Mouse (Mus musculus): ENCODE data around the gene Zfp575.

The Zfp575 gene

DNA sequence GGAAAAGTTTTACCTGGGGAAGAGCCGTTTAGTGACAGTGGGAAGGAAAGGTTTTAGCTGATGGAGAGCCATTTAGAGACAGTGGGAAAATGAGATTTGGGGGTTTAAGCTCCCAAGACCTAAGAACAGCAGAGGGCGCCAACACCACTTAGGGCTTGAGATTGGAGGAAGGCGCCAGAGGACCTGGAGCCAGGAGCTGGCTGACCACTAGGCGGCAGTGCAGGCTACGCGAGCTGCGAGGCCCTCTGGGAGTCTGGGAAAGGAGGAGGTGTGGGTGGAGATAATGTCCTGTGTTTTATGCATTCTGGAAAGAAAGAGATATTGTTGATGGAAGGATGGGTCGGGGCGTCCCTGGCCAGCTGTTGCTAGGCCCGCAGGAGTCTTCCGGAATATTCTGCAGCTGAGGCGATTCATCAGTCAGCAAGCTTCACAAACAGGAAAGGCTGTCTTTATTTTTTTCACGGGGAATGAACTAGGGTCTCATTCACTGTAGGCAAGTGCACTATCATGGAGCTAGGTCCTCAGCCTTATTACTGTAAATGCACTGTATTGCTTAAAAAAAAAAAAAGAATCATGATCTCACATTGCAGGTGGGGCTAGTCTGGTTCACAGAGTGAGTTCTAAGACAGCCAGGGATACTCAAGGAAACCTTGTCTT, 13.6 kb upstream of the Zfp575 start:
- DNase-seq = peak; percentile 95

DNA sequence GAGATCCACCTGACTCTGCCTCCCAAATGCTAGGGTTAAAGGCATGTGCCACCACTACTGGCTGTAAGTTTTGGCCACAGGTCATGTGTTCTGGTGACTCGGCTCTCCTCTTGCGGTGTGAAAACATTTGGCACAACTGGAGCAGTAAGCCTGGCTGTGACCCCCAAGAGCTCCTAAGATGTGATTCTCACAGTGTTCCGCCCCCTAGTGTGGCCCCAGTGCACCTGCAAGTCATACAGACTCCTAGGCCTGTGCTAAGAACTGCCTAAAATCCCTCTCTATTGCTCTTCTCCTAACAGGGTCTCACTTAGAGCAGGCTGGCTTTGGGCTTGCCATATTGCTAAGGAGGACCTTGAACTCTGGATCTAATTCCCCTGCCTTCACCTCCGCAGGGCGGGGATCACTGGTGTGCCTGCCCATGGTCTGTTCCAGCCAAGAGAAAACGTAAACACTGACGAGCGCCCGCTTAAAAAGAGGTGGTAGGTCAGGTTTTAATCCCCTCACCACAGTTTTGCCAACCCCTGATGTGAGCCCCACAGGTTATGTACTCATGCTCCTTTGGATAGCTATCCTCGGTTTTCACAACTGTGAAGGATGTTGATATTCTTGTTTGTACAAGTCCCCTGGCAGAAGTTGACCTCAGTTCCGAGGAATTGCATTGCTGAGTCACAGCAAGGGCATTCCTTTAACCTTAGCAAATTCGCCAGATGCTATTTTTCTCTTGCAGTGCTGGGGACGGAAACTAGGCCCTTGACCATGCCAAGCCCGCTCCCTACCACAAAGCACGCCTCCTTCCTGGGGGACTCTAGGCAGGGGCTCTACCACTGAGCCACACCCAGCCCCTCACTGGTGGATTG, 12.0 kb upstream of the Zfp575 start:
- DNase-seq = peak; percentile 15

DNA sequence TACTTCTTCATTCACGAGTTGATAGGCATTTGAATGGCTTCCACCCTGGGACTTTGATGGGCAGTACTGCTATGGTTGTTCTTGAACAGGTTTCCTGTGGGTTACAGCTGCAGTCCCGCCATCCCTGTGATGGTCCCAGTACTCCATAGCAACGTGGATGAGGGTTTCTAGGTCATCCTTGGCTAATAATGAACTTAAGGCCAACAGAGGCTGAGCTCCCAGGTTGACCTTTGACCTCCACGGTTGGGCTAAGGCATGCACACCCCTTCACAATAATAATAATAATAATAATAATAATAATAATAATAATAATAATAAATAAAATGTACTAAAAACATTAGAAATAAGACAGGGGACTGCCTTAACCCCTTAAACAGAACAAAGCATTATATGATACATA, 10.7 kb upstream of the Zfp575 start:
- no peak for DNase-seq

DNA sequence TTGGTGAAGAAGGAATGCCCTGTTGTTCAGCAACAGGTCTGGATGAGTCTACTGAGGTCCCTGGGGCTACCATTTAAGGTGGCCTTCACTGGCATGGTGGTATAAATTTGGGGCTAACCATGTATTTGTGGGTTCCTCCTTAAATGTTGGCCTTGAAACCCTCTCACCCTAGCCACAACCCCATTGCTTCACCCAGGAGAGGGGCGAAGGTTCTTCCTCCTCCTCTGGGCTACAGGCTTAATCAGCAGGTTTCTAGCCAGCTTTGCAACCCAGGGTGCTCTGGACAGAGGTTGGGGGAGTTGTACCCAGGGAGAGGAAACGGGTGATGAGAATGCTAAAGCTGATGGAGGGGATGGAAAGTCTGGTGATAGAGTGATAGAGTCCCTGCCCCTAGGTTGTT, 8.0 kb upstream of the Zfp575 start:
- no peak for DNase-seq

DNA sequence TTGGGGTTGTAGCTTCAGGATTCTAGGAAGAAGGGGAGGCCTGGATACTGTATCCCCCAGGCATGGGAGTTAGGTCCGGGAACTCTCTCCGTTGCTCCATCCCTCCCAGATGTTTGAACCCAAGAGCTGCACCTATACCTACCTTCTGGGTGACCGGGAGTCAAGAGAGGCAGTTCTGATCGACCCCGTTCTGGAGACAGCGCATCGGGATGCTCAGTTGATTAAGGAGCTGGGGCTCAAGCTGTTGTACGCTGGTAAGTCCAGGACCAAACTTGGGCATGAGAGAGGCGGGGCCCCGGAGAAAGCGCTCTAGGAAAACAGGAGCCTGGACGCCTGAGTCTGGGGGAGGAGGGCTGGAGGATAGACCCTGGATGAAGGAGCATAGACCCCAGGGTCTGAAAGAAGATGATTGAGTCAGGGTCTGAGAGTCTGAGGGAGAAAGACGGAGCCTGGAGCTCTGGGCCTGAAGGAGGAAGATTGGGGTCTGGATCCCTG, 6.9 kb upstream of the Zfp575 start:
- no peak for DNase-seq

DNA sequence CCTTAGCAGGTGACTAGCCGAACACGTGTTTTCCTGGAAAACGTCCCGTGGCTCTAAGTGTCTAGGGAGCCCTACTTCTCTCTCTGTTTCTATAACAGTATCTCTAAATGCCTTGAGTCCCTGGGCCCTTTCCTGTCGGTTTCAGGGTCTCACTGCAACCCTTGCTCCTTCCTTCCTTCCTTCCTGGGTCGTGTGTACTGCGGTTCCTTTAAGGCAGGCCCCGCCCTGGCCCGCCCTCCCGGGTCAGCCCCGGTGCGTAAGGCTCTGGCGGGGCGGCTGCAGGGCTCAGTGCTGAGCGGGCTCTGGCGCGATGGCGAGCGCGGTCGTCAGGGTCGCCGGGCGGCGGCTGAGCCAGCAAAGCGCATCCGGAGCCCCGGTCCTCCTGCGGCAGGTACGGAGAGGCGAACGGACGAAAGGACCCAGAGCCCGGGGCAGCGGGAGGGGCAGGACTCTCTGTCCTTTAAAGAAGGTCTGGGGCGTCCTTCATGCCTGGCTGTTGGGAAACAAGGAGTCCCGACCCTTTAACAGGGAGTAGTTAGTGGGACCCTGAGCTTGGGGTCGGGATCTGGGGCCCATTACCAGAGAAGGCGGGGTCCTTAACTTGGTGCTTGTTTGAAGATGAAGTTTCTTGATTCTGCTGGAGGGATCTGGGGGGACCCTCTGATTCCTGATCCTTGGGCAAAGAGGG, 6.3 kb upstream of the Zfp575 start:
- peak; percentile 69 for DNase-seq

DNA sequence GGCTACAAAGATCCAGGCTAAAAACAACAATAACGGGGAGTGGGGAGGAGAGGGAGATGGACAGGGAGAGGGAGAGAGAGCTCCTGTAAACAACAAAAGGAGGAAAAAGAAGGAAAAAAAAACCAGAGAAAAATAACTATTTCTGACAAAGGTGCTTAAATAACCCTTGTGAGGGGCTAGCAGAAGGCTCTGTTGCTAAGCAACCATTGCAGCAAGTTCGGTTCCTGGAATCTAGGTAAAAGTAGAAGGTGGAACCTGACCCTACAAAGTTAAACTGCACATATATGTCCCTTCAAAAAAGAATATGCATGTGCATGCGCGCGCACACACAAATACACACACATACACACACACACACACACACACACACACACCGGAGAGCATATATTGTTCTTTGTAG, 5.3 kb upstream of the Zfp575 start:
- no peak for DNase-seq

DNA sequence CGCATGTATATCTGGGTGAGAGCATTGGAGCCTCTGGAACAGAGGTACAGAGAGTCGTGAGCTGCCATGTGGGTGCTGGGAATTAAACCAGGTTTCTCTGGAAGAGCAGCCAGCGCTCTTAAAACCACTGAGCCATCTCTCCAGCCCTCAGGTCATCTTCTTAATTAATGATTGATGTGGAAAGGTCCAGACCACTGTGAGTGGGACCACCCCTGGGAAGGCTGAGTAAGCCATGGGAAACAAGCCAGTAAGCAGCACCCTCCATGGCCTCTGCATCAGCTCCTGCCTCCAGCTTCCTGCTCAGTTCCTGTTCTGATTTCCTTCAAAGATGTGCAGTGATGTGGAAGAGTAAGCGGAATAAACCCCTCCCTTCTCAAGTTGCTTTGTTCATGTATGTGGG, 4.7 kb upstream of the Zfp575 start:
- DNase-seq = no peak

DNA sequence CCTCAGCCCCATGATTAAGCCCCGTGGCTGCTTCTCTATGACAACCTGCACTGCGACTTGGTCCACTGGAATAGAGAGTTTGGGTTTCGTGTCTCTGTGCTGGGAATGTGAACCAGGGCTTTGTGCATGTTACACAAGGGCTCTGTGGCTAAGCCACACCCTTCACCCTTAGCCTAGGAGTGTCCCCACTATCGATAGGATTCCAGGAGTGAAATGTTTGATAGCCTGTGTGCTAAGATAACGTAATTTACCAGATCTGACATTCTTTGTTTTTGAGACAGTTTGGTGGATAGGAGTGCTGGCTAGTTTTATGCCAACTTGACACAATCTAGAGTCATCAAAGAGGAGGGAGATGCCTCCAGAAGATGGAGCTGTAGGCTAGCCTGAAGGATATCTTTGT, 4.3 kb upstream of the Zfp575 start:
- DNase-seq = no peak

DNA sequence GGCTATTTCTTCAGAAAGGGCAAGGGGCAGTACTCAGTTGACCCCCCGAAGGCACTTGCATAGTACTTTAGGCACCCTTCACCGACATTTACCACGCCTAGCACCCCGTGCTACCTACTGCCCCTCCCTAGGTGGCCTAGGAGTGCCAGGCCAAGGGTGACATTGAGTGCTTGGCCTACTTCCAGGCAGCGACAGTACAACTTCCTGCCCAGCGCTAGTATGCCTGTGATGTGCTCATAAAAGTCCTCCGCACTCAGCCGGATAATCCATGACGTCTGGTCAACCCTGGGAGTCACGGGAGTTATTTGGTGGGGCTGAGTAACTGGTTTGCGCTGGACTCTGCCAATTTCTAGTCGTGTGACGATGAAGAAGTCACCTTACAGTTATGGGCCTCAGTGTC, 895 bp upstream of the Zfp575 start:
- DNase-seq = no peak

DNA sequence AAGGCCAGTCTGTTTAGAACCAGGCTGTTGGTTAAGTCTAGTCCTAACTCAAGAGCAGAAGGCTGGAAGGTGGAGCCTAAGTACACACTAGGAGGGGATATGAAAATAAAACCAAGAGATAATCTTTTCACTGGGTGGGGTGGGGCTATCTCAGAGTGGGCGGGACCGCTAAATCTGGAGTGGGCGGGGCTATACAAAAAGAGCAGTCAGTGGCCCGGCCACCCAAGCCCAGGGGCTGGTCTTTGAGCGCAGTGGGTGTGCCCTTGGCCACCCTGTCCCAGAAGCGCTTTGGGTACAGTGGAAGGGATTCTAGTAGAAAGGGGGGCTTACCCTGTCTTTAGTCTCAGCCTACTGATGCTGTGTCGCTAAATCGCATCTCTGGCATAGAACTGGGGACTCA, 613 bp downstream of the Zfp575 start:
- DNase-seq = no peak

DNA sequence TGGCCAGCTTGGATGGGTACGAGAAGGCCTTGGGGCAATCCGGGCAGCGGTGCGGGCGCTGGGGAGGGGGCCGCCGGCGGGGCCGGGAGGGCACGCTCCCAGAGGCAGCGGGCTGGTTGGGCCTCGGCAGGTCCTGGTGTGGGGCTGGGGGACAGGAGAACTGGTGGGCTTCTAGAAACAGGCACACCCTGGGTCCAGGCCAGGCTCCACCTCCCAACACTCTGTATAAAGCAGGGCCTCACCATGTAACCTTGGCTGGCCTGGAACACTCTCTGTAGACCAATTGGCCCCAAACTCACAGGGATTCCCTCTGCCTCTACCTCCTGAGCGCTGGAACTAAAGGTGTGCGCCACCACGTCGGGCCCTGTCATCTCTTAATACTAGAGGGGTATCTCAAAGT, 1.4 kb downstream of the Zfp575 start:
- DNase-seq = no peak

DNA sequence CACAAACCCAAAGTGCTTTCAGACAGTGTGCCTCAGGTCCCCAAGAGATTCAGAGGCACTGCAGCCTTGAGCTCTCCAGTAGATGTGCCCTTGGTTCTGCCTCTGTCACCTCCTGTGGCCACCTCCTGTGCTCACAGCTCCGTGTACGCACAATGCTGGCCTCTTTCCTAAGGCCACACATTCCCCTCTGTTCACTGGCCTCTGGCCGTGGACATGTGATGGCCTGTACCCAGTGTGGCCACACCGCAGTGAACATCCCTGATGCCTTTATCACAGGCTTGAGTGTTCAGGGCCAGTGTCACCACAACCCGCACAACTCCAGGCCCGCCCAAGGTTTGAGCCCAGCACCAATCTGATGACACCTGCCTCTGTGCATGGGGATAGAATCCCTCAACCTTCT, 2.6 kb downstream of the Zfp575 start:
- DNase-seq = no peak

DNA sequence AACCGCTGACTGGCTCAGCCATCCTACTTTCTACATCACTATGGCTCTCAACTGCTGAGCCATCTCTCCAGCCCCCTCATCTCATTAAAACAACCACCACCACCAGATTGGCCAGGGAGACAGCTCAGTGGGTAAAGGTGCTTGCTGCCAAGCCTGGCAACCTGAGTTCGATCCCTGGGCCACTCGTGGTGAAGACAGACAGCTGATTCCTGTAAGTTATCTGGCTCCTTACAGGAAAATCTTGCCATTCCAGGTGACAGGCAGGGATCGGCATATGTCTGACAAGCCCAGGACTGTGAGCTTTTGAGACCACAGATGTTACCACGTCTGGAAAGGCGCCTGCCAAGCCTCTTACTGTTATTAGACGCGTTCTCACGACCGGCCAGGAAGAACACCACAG, 9.6 kb downstream of the Zfp575 start:
- DNase-seq = no peak

DNA sequence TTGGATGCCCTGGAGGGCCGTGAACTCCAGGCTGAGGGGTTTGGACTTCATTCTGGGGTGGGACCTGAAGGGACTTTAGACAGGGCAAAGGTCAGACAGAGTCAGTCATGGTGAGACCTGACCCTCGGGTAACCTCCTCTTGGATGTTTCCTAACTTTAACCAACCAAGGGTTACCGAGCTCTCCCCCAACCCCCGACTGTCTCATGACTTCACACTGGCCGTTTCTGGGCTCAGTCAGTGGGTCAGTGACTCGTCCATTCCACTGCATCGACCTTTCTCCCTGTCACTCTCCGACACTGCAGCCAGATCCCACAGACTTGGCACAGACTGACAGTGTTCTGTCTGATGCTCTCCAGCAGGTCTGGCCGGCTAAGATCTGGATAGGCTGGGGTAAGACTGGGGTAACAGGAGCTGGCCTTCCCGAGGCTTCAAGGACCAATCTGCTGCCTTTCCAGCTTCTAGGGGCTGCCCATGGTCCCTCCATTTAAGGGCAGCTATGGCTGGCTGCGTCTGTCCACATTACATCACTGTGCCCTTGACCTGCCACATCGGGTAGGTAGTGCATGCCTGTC, 13.1 kb downstream of the Zfp575 start:
- DNase-seq = no peak

DNA sequence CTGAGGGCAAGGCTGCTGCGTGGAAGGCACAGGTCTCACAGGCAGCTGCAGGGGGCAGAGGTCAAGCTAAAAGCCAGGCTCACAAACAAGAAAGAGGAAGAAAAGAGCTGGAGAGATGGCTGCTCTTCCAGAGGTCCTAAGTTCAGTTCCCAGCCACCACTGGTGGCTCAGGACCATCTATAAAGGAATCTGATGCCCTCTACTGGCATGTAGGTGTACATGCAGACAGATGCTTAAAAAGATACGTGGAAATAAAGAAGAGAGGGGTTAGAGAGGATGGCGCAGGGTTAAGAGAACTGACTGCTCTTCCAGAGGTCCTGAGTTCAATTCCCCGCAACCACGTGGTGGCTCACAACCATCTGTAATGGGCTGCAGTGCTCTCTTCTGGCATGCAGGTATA, 15.0 kb downstream of the Zfp575 start:
- no peak for DNase-seq

DNA sequence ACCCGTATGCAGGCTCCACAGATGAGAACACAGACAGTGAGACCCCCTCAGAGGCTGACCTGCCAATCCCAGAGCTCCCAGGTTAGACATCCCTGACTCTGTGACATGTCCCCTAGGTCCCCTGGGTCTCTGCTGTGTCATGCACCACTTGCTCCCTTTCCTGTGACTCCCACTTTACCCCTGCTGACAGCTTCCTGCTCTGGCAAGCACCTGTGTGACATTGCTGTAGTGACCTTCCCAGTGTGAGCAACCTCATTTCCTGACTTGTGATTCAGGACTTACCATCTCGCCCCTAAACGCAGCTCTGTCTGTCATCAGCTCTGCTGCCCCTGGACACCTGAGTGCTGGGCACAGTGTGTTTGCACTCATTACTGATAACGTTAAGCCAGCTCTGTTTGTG, 16.4 kb downstream of the Zfp575 start:
- no peak for DNase-seq

DNA sequence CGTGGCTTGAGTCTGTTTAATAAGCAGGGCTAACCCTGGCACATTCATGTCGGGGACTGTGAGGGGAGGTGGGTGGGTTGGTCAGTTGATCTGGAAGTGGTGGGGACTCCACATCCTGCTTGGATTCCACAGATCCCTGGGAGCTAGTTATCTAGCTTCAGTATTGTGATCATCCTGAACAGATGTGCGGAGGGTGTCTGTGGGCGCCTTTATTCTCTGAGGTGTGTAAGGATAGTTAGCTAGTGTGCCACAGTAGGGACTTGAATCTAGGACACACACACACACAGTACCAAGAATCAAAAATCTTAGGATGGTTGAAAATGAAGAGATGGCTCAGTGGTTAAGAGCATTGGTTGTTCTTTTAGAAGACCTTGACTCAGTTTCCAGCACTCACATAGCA, 18.9 kb downstream of the Zfp575 start:
- no peak for DNase-seq

DNA sequence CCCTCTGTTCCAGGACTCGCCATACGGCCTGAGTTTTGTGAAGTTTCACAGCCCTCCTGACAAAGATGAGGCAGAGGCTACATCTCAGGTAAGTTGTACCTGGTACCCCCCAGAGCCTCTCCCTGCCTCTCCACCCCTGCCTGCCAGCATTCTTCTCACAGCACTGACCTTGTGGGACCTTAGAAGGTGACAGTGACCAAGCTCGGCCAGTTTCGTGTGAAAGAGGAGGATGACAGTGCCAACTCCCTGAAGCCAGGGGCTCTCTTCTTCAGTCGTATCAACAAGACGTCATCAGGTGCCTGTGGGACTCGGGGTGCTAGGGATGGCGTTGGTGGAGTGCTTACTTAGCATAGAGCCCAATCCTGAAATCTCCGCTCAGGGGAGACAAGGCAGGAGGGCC, 21.2 kb downstream of the Zfp575 start:
- no peak for DNase-seq

DNA sequence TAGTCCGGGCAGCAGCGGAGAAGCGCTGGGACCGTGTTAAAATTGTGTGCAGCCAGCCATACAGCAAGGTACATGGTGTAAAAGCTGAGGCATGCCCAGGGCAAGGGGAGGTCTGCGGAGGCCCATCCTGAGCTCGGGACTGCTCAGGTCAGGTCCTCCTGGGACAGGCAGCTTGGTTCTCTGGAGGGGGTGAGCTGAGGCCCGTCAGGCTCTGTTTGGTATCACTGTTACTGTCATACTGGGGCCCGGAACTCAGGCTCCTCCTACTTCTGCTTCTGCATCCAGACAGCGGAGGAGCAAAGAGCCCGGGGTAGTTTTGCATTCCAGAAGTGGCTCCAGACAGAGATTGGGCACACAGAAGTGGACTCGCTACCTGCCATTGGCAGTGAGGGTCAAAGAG, 21.8 kb downstream of the Zfp575 start:
- DNase-seq = no peak

DNA sequence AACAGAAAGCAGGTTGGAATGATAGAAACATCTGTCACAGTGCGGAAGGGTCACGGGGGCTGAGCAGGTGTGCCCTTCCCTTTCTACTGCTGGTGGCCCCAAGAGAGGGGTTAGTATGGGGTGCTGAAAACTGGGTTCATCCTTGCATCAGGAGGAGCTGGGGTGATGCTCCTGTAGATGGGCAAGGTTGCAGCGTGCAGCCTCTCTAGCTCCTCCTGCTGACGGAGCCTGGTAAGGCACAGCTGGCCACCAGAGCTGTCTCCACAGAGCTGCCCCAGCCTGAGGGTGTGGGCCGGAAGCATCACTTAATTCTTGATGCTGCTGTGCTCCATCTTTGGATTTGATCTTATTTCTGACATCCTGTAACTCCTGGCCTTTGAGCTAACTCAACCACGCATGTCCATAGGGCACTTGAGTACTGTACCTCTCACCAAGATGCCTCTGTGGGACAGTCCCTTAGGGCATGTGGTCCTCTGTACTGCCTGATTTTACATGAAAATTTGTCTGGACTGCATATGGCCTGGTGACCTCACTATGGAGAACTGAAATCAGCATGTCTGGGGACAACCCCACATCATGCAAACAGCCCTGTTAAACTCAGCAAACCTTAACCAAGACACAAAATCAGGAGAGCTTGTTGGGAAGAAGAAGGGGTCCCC, 22.7 kb downstream of the Zfp575 start:
- DNase-seq = peak; percentile 71

DNA sequence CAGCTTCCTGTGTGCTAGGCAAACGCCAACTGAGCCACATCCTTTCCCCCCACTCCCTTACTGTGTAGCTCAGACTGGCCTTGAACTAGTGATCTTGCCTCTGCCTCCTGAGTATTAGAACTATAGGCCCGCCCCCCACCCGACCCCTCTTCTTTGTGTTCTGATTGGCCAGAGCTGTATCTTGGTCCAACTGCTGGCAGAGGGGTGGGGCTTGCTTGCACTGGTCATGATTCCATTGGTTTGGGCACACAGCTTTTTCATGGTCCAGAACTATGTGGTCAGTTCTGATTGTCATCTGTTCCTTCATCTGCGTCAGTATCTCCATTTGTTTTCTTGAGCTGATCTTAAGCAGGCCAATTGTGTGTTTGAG, 23.6 kb downstream of the Zfp575 start:
- no peak for DNase-seq

DNA sequence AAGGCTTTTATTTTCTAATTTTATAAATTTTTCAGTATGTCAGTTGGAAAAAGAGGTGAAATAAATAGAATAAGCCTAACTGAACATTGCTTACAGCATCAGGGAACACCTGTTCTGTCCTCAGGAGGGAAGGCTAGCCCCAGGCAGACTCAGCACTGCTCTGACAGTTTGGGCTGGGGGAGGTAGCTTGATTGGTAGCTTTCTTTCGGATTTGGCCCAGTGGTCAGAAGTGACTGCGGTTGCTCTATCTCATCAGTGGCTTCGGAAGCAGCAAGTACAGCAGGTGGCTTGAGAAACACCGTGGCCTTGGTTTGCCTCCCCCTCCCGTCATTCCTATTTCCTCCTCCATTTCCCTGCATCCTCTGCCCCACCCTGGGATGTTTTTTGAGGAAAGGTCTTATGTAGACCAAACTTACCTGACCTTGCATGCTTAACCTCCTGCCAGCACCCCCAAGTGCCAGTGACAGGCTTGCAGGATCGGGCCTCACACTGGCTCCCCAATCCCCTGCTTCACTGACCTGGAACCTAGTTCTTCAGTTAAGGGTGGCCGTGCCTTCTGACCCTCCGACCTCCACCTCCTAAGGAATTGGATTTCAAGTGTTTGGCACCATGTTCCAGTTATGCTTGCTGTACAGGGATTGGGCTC, 24.1 kb downstream of the Zfp575 start:
- DNase-seq = no peak
